Mouse (Mus musculus): ENCODE results near the gene Usf2.
"Not testable (repeated sequence)": the region's sequence is repeated elsewhere in the genome, so short reads cannot be mapped to it uniquely, and the experiment has no call there.

The Usf2 gene

GRCm38 (mm10) chr7:30958109-30958865, 1.7 kb upstream of the Usf2 start:
- DNase-seq (ENCODE audit: low spot score in 2 of 2), result no peak

- DNase-seq (ENCODE audit: low spot score in 2 of 2), result peak; percentile 91 to 97
Observed at GRCm38 (mm10) chr7:30957367-30957783, 772 bp upstream of the Usf2 start.

GRCm38 (mm10) chr7:30956357-30956751, 249 bp downstream of the Usf2 start:
- peak in 1 of 2 experiments; percentile 50 for DNase-seq (ENCODE audit: low spot score in 2 of 2)

GRCm38 (mm10) chr7:30955584-30956356, 833 bp downstream of the Usf2 start:
- peak; percentile 89 to 97 for DNase-seq (ENCODE audit: low spot score in 2 of 2)

- no peak for DNase-seq (ENCODE audit: low spot score in 2 of 2)
Observed at GRCm38 (mm10) chr7:30954971-30955520, 1.6 kb downstream of the Usf2 start.

- DNase-seq (ENCODE audit: low spot score in 2 of 2), result no peak
Observed at GRCm38 (mm10) chr7:30954036-30954435, 2.6 kb downstream of the Usf2 start.

GRCm38 (mm10) chr7:30953459-30953858, 3.1 kb downstream of the Usf2 start:
- DNase-seq (ENCODE audit: low spot score in 2 of 2), result no peak

- DNase-seq (ENCODE audit: low spot score in 2 of 2), result no peak
Observed at GRCm38 (mm10) chr7:30952441-30953265, 4.0 kb downstream of the Usf2 start.

- not testable (repeated sequence) for DNase-seq (ENCODE audit: low spot score in 2 of 2)
Observed at GRCm38 (mm10) chr7:30949902-30950301, 6.7 kb downstream of the Usf2 start.

GRCm38 (mm10) chr7:30945876-30946275, 10.7 kb downstream of the Usf2 start:
- DNase-seq (ENCODE audit: low spot score in 2 of 2), result no peak

GRCm38 (mm10) chr7:30945466-30945865, 11.1 kb downstream of the Usf2 start:
- DNase-seq (ENCODE audit: low spot score in 2 of 2), result not testable (repeated sequence)

- not testable (repeated sequence) for DNase-seq (ENCODE audit: low spot score in 2 of 2)
Observed at GRCm38 (mm10) chr7:30944706-30945105, 11.9 kb downstream of the Usf2 start.

GRCm38 (mm10) chr7:30943909-30944635, 12.5 kb downstream of the Usf2 start, which contains the start of gene Hamp:
Gene Hamp, minus strand, starts transcription at chr7:30944032.
- DNase-seq (ENCODE audit: low spot score in 2 of 2), result no peak

GRCm38 (mm10) chr7:30942365-30942764, 14.2 kb downstream of the Usf2 start:
- not testable (repeated sequence) for DNase-seq (ENCODE audit: low spot score in 2 of 2)

- not testable (repeated sequence) for DNase-seq (ENCODE audit: low spot score in 2 of 2)
Observed at GRCm38 (mm10) chr7:30940070-30940469, 16.5 kb downstream of the Usf2 start.

- not testable (repeated sequence) for DNase-seq (ENCODE audit: low spot score in 2 of 2)
Observed at GRCm38 (mm10) chr7:30935422-30936099, 21.0 kb downstream of the Usf2 start.

GRCm38 (mm10) chr7:30924581-30924980, 32.0 kb downstream of the Usf2 start, which contains the start of gene Hamp2:
Gene Hamp2, minus strand, starts transcription at chr7:30924681.
- not testable (repeated sequence) for DNase-seq (ENCODE audit: low spot score in 2 of 2)

- DNase-seq (ENCODE audit: low spot score in 2 of 2), result no peak
Observed at GRCm38 (mm10) chr7:30924071-30924470, 32.5 kb downstream of the Usf2 start.

- DNase-seq (ENCODE audit: low spot score in 2 of 2), result not testable (repeated sequence)
Observed at GRCm38 (mm10) chr7:30922490-30922889, 34.1 kb downstream of the Usf2 start.

GRCm38 (mm10) chr7:30920217-30920616, 36.4 kb downstream of the Usf2 start:
- peak in 1 of 2 experiments; percentile 48 for DNase-seq (ENCODE audit: low spot score in 2 of 2)
